Mouse (Mus musculus) kidney, adult 8-10 months (tissue): ENCODE data around the gene Cyren.

Experiments
- DNase-seq, 2 experiments: peaks; one replicate each; pipeline ENCODE4 v3.0.0; 2022

Cyren gene

GRCm38 (mm10) chr6:34877509-34878321, at the start of gene Cyren:
Cyren (minus strand) TSS chr6:34878060.
- DNase-seq, result peak; percentile 93

GRCm38 (mm10) chr6:34927594-34927993, 49.7 kb upstream of the Cyren start:
- no peak for DNase-seq

GRCm38 (mm10) chr6:34927156-34927555, 49.3 kb upstream of the Cyren start:
- DNase-seq, result peak; percentile 49 to 77

GRCm38 (mm10) chr6:34921941-34922340, 44.1 kb upstream of the Cyren start:
- DNase-seq, result peak; percentile 59 to 69

GRCm38 (mm10) chr6:34920631-34921030, 42.8 kb upstream of the Cyren start:
- no peak for DNase-seq

- DNase-seq, result no peak
Measured at GRCm38 (mm10) chr6:34919956-34920355, 42.1 kb upstream of the Cyren start, which contains the start of gene Stra8. Stra8 (plus strand) TSS chr6:34920163.

- no peak for DNase-seq
Measured at GRCm38 (mm10) chr6:34919146-34919545, 41.3 kb upstream of the Cyren start.

GRCm38 (mm10) chr6:34914462-34914861, 36.6 kb upstream of the Cyren start:
- no peak for DNase-seq

GRCm38 (mm10) chr6:34913341-34914040, 35.6 kb upstream of the Cyren start:
- DNase-seq, result no peak

GRCm38 (mm10) chr6:34910371-34911219, 32.7 kb upstream of the Cyren start, which contains the start of gene Wdr91:
Wdr91 (minus strand) TSS chr6:34910876.
- DNase-seq, result peak; percentile 89 to 93

GRCm38 (mm10) chr6:34909631-34910345, 31.9 kb upstream of the Cyren start:
- DNase-seq, result peak in 1 of 2 experiments; percentile 49

GRCm38 (mm10) chr6:34907696-34908260, 29.9 kb upstream of the Cyren start:
- DNase-seq, result peak; percentile 52 to 56

- DNase-seq, result peak; percentile 53 to 73
Measured at GRCm38 (mm10) chr6:34907121-34907614, 29.3 kb upstream of the Cyren start.

- DNase-seq, result peak; percentile 84 to 94
Measured at GRCm38 (mm10) chr6:34906661-34907060, 28.8 kb upstream of the Cyren start.

GRCm38 (mm10) chr6:34906125-34906524, 28.3 kb upstream of the Cyren start:
- DNase-seq, result no peak

GRCm38 (mm10) chr6:34904361-34904760, 26.5 kb upstream of the Cyren start:
- no peak for DNase-seq

- no peak for DNase-seq
Measured at GRCm38 (mm10) chr6:34903851-34904250, 26.0 kb upstream of the Cyren start.

GRCm38 (mm10) chr6:34903441-34903840, 25.6 kb upstream of the Cyren start:
- DNase-seq, result no peak

GRCm38 (mm10) chr6:34902578-34902977, 24.7 kb upstream of the Cyren start:
- DNase-seq, result no peak

GRCm38 (mm10) chr6:34901911-34902444, 24.1 kb upstream of the Cyren start:
- no peak for DNase-seq

- DNase-seq, result no peak
Measured at GRCm38 (mm10) chr6:34900990-34901389, 23.1 kb upstream of the Cyren start.
